Mouse (Mus musculus) liver, embryonic 14.5 days (tissue): ENCODE measurements around the gene Engase. TPM values are rescaled to one million over a fixed set of nuclear protein-coding genes. Genes with fewer than 3 reads are reported as not detected.

Experiments
- ATAC-seq: fragments of 200-750 bp; cut with Nextera tagmentation; 2 replicates; pipeline ENCODE4 v1.8.0; 2017; ENCODE audit warnings: moderate number of reproducible peaks, mild to moderate bottlenecking, moderate library complexity; ENCODE audit not compliant: insufficient read depth
- DNase-seq, 3 experiments: peaks; one replicate each; pipeline ENCODE4 v3.0.0-alpha.2; 2012 to 2013; ENCODE audit warnings: low read depth in 3 of 3, low spot score in 3 of 3
- H3K27ac ChIP-seq: fragments of 300-500 bp; sonication (generic); 2 replicates; pipeline ENCODE4 v1.5.1; 2014; ENCODE audit warnings: moderate library complexity, mild to moderate bottlenecking, control low read depth, inconsistent platforms
- H3K27me3 ChIP-seq: fragments of 300-500 bp; sonication (generic); 2 replicates; pipeline ENCODE4 v1.6.1; 2014; ENCODE audit warnings: mild to moderate bottlenecking, low read length, moderate library complexity; ENCODE audit not compliant: control insufficient read depth, insufficient read depth
- H3K36me3 ChIP-seq: fragments of 300-500 bp; sonication (generic); replicated peaks from 2 replicates; pipeline ENCODE4 v1.6.1; 2014; ENCODE audit warnings: low read depth; ENCODE audit not compliant: control insufficient read depth, insufficient read depth
- H3K4me1 ChIP-seq, 2 experiments: fragments of 200-500 bp in 1 of 2; fragments of 300-500 bp in 1 of 2; sonication (generic) in 1 of 2; replicated peaks; 2 replicates each; pipeline ENCODE4 v1.6.1; 2012 to 2014; ENCODE audit warnings: antibody characterized with exemption in 1 of 2, inconsistent platforms in 1 of 2, low read length in 1 of 2; ENCODE audit not compliant: control insufficient read depth in 2 of 2, insufficient read depth in 2 of 2
- H3K4me2 ChIP-seq: fragments of 300-500 bp; sonication (generic); 2 replicates; pipeline ENCODE4 v1.6.1; 2014; ENCODE audit warnings: low read depth, mild to moderate bottlenecking, control low read depth, moderate library complexity
- H3K4me3 ChIP-seq, 2 experiments: fragments of 200-500 bp in 1 of 2; fragments of 300-500 bp in 1 of 2; sonication (generic) in 1 of 2; 2 replicates each; pipeline ENCODE4 v1.5.1; 2012 to 2014; ENCODE audit warnings: low read depth in 2 of 2, low read length in 2 of 2, mild to moderate bottlenecking in 2 of 2, control low read depth in 1 of 2, inconsistent platforms in 1 of 2, moderate library complexity in 1 of 2; ENCODE audit not compliant: insufficient read depth in 1 of 2
- H3K9ac ChIP-seq: fragments of 300-500 bp; sonication (generic); replicated peaks from 2 replicates; pipeline ENCODE4 v1.6.1; 2014; ENCODE audit warnings: mild to moderate bottlenecking, control low read depth, moderate library complexity
- H3K9me3 ChIP-seq: fragments of 300-500 bp; sonication (generic); 2 replicates; pipeline ENCODE4 v1.6.1; 2016; ENCODE audit warnings: low read length, mixed read lengths; ENCODE audit not compliant: control insufficient read depth
- CTCF ChIP-seq: IDR thresholded peaks from 2 replicates; pipeline ENCODE4 v1.5.1; 2016; ENCODE audit warnings: antibody characterized with exemption, low read depth, control low read depth
- EP300 ChIP-seq: IDR thresholded peaks from 2 replicates; pipeline ENCODE4 v1.6.1; 2016; ENCODE audit warnings: antibody characterized with exemption, low read depth
- WGBS: fragments of 180-500 bp; shearing (Covaris S2); extraction: QIAGEN DNeasy Blood & Tissue Kit; methylation state at CpG from one replicate; pipeline ENCODE4 v1.1.7; 2014; ENCODE audit not compliant: insufficient replicate concordance; 5-methylcytosine and 5-hydroxymethylcytosine counted together
- polyA plus RNA-seq, 2 experiments: library from polyadenylated mRNA; depleted of rRNA in 1 of 2; stranded (reverse) in 1 of 2; unstranded in 1 of 2; fragments of >200 nt; fragmentation: Nextera tagmentation in 1 of 2; extraction: Ambion mirVana in 1 of 2; gene quantifications; 2 replicates each; pipeline versions ENCODE4 v1.2.1 to v1.2.3; 2012 to 2014

Gene Engase
- polyA plus RNA-seq (2012; rRNA removed) (4.1 and 4.7 TPM in 2 replicates), polyA plus RNA-seq (2014; fragmentation: Nextera tagmentation; extraction: Ambion mirVana) (6.5 and 6.6 TPM in 2 replicates)

GRCm38 (mm10) chr11:118476396-118477373 lies at the start of gene Engase:
Engase (plus strand) TSS chr11:118476829.
- no peak within 1 kb of the TSS for H3K27ac ChIP-seq
- H3K9me3 ChIP-seq, result no peaks in the 10 kb centered on the region
- no peaks in the 10 kb centered on the region for H3K36me3 ChIP-seq
- peak; percentile 87 to 92 (median 89) for DNase-seq
- peaks cover 19 to 20% of the 10 kb centered on the region in 2 experiments for H3K4me1 ChIP-seq
- H3K27me3 ChIP-seq, result no peaks in the 10 kb centered on the region
- TF ChIP-seq CTCF (no peak), EP300 (no peak)
- under 1% methylated on average over 57 of the region's 57 CpGs for WGBS
- H3K4me3 ChIP-seq, result peak within 1 kb of the TSS; percentile 76 to 84
- ATAC-seq, result peak; percentile 99
- H3K9ac ChIP-seq, result peak within 1 kb of the TSS; percentile 69
- peak within 1 kb of the TSS; percentile 96 for H3K4me2 ChIP-seq

GRCm38 (mm10) chr11:118427266-118427779 lies 49.3 kb upstream of the Engase start:
- H3K36me3 ChIP-seq, result no peaks in the 10 kb centered on the region
- DNase-seq, result no peak
- no peak overlapping the region for H3K27ac ChIP-seq
- H3K4me2 ChIP-seq, result no peak overlapping the region
- 20% methylated on average over 3 of the region's 3 CpGs for WGBS
- peaks cover 0 to 4% of the 10 kb centered on the region in 2 experiments; a peak in 2 of 4 replicates for H3K4me1 ChIP-seq
- no peak overlapping the region for H3K4me3 ChIP-seq
- H3K9me3 ChIP-seq, result no peaks in the 10 kb centered on the region
- TF ChIP-seq EP300, result no peak
- no peak for TF ChIP-seq CTCF
- no peak overlapping the region for H3K9ac ChIP-seq
- no peak for ATAC-seq
- H3K27me3 ChIP-seq, result no peaks in the 10 kb centered on the region

- under 1% methylated on average over 8 of the region's 8 CpGs for WGBS
- H3K27me3 ChIP-seq, result no peaks in the 10 kb centered on the region
- TF ChIP-seq EP300 (no peak), CTCF (no peak)
- no peaks in the 10 kb centered on the region for H3K36me3 ChIP-seq
- H3K9me3 ChIP-seq, result no peaks in the 10 kb centered on the region
- no peak within 1 kb of the TSS for H3K9ac ChIP-seq
- H3K27ac ChIP-seq, result no peak within 1 kb of the TSS
- ATAC-seq, result no peak
- H3K4me2 ChIP-seq, result no peak within 1 kb of the TSS
- DNase-seq, result no peak
- H3K4me3 ChIP-seq, result peak within 1 kb of the TSS in 1 of 2 experiments; percentile 45; a peak in 2 of 4 replicates
- peaks cover 0 to 4% of the 10 kb centered on the region in 2 experiments; a peak in 2 of 4 replicates for H3K4me1 ChIP-seq
Observed at GRCm38 (mm10) chr11:118427986-118428385, 48.6 kb upstream of the Engase start, which contains the start of gene C1qtnf1. C1qtnf1 (plus strand) TSS chr11:118428203.

- Histone ChIP-seq H3K4me3 (peak overlapping the region in 1 of 2 experiments; percentile 45; a peak in 2 of 4 replicates), H3K27me3 (no peaks in the 10 kb centered on the region), H3K4me2 (no peak overlapping the region), H3K27ac (no peak overlapping the region), H3K36me3 (no peaks in the 10 kb centered on the region), H3K4me1 (peaks cover 0 to 4% of the 10 kb centered on the region in 2 experiments; a peak in 2 of 4 replicates), H3K9ac (no peak overlapping the region), H3K9me3 (no peaks in the 10 kb centered on the region)
- DNase-seq (no peak), ATAC-seq (no peak)
- 14% methylated on average over 11 of the region's 11 CpGs for WGBS
- no peak for TF ChIP-seq EP300
- TF ChIP-seq CTCF, result no peak
Observed at GRCm38 (mm10) chr11:118428460-118428868, 48.2 kb upstream of the Engase start.
